ENCODE assay signal across 29 mouse cellular contexts in the genomic region with DNA sequence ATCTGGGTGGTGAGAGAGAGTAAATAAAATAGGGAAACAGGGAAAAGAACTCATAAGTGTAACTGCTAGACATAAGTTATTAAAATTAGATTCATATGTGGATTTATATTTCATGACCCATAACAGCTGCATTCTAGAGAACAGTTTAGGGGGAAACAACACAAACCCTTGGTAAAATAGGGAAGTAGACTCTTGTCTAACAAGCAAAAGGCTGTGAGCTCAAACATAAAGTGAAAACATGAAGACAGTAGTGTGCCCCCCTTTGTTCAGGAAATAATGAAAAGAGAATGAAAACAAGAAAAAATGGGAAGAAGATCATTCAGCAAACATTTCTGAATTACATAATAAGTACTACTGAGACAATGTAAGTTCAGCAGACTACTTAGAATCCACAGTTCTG. TPM values are rescaled to one million over a fixed set of nuclear protein-coding genes. Genes with fewer than 3 reads are reported as not detected.
A peak's percentile ranks its signal among the peaks of the same experiment; 100 is the strongest.
DNase-seq lines count a peak whose midpoint lies in the region; ATAC-seq and TF ChIP-seq lines count a peak whose summit lies in the region.
"Had no signal": no experiment of that assay in that cellular context is flagged by ENCODE, and none has a peak within 500 bp of the region (broad histone marks: within the 10 kb centered on the region; RNA-seq: fewer than 3 reads in every experiment).

No protein-coding gene starts in this region.

- peaks cover 4% of the 10 kb centered on the region for H3K4me1 ChIP-seq in G1E (ENCODE audit: insufficient read depth, low read depth, low read length)
- H3K4me1 ChIP-seq in limb, embryonic 10.5 days = no peaks in the 10 kb centered on the region
- H3K4me1 ChIP-seq: embryonic facial prominence, embryonic 13.5 days; embryonic facial prominence, embryonic 15.5 days; forebrain, embryonic 10.5 days; forebrain, embryonic 12.5 days had no signal

- DNase-seq in G1E (ENCODE audit: low spot score) = no peak
- DNase-seq in lung, postnatal 10 days = no peak
- no peak for DNase-seq in gastrocnemius, postnatal 25 days
- DNase-seq in limb, embryonic 10.5 days (ENCODE audit: low spot score) = no peak
- DNase-seq: adrenal gland, adult 8-10 months; adrenal gland, postnatal 14 days; adrenal gland, postnatal 36 days; B cell, adult 2 months; cerebellum, adult 11-12 months; cerebellum, adult 2 months; cerebellum, adult 9-10 months; cerebellum, postnatal 10 days; cerebellum, postnatal 25 days; embryo, embryonic 11 days had no signal

- no peak overlapping the region for H3K4me3 ChIP-seq in G1E (ENCODE audit: low read depth, low read length)
- no peak overlapping the region for H3K4me3 ChIP-seq in limb, embryonic 10.5 days
- H3K4me3 ChIP-seq: embryonic facial prominence, embryonic 13.5 days; embryonic facial prominence, embryonic 15.5 days; erythroblast, embryonic 14.5 days; forebrain, embryonic 10.5 days; forebrain, embryonic 12.5 days had no signal

- H3K36me3 ChIP-seq in G1E (replicated peaks) = no peaks in the 10 kb centered on the region
- no peaks in the 10 kb centered on the region for H3K36me3 ChIP-seq in limb, embryonic 10.5 days
- H3K36me3 ChIP-seq: embryonic facial prominence, embryonic 13.5 days; embryonic facial prominence, embryonic 15.5 days; forebrain, embryonic 10.5 days; forebrain, embryonic 12.5 days had no signal

- no peaks in the 10 kb centered on the region for H3K9me3 ChIP-seq in G1E (replicated peaks)
- H3K9me3 ChIP-seq in limb, embryonic 10.5 days (replicated peaks) = no peaks in the 10 kb centered on the region
- H3K9me3 ChIP-seq: embryonic facial prominence, embryonic 13.5 days; embryonic facial prominence, embryonic 15.5 days; forebrain, embryonic 10.5 days; forebrain, embryonic 12.5 days had no signal

- no peak overlapping the region for H3K27ac ChIP-seq in limb, embryonic 10.5 days
- H3K27ac ChIP-seq: embryonic facial prominence, embryonic 13.5 days; embryonic facial prominence, embryonic 15.5 days; forebrain, embryonic 10.5 days; forebrain, embryonic 12.5 days had no signal

- H3K27me3 ChIP-seq in G1E (ENCODE audit: insufficient read depth, low read length) = no peaks in the 10 kb centered on the region
- H3K27me3 ChIP-seq in limb, embryonic 10.5 days (ENCODE audit: low read depth, poor library complexity, severe bottlenecking) = no peaks in the 10 kb centered on the region
- H3K27me3 ChIP-seq: CH12.LX; embryonic facial prominence, embryonic 13.5 days; embryonic facial prominence, embryonic 15.5 days; forebrain, embryonic 12.5 days; Patski had no signal

- TF ChIP-seq CTCF in G1E (IDR thresholded peaks at IDR 0.05; ENCODE audit: low read depth, low read length) = no peak

- ATAC-seq in G1E (ENCODE audit: extremely low read depth, insufficient number of reproducible peaks, low FRiP score, poor library complexity, severe bottlenecking) = peak; percentile 15; the same call in 1 of the 2 replicates
- peak; percentile 60 for ATAC-seq in common myeloid progenitor, adult 5-6 weeks (replicated peaks; ENCODE audit: low read depth, poor library complexity, severe bottlenecking)
- peak; percentile 60 to 69; a peak in 3 of 4 replicates for ATAC-seq in hematopoietic stem cell, adult 5-6 weeks (replicated peaks in 1 of 2; ENCODE audit: insufficient read depth in 1 of 2, low FRiP score in 2 of 2, low TSS enrichment in 1 of 2, low read depth in 1 of 2, poor library complexity in 2 of 2, severe bottlenecking in 2 of 2)
- ATAC-seq: activated CD4-positive, CD25-positive, alpha-beta regulatory T cell, adult 4 months; CD4-positive, CD25-positive, alpha-beta regulatory T cell, adult 4 months; forebrain, embryonic 14.5 days; forebrain, embryonic 16.5 days; Patski had no signal

RNA-seq across cellular contexts. Expression of a gene that starts 8.4 kb away (rescaled TPM):
- total RNA-seq in G1E (2014; fragmentation: Nextera tagmentation) (9.0 and 11.9 TPM in 2 replicates), G1E (2017) (34.8 and 36.1 TPM in 2 replicates)
- 0.63 and 1.0 TPM in 2 replicates for polyA plus RNA-seq in G1E (2012)
- 3.9 and 6.8 TPM in 2 replicates for total RNA-seq in common myeloid progenitor, adult 5-6 weeks (2017)
- 8.8 and 16.6 TPM in 2 replicates for total RNA-seq in hematopoietic stem cell, adult 5-6 weeks (2017)
- not detected for total RNA-seq in gastrocnemius, postnatal 25 days (2021)
- 0.29 TPM in 2 replicates for polyA plus RNA-seq in limb, embryonic 10.5 days (2016; fragmentation: Nextera tagmentation; extraction: Ambion mirVana)
- total RNA-seq: adrenal gland, adult 18-20 months had no signal
- polyA plus RNA-seq: cerebellum, adult 2 months; embryonic facial prominence, embryonic 11.5 days; embryonic facial prominence, embryonic 13.5 days; embryonic facial prominence, embryonic 15.5 days; erythroblast, embryonic 14.5 days; forebrain, embryonic 16.5 days had no signal

RNA-seq across cellular contexts. Expression of a gene that starts 42.4 kb away (rescaled TPM):
- total RNA-seq in G1E (2014; fragmentation: Nextera tagmentation) = not detected in 2 replicates
- 0.11 and 0.70 TPM in 2 replicates for total RNA-seq in G1E (2017)
- not detected in 2 replicates for polyA plus RNA-seq in G1E (2012)
- not detected in 2 replicates for total RNA-seq in common myeloid progenitor, adult 5-6 weeks (2017)
- total RNA-seq in hematopoietic stem cell, adult 5-6 weeks (2017) = 0.05 and 5.6 TPM in 2 replicates
- under 1 TPM in 1 of 2 experiments, not detected in 1; 0.28 TPM for total RNA-seq in gastrocnemius, postnatal 25 days (2021)
- polyA plus RNA-seq in limb, embryonic 10.5 days (2016; fragmentation: Nextera tagmentation; extraction: Ambion mirVana) = 0.76 and 0.92 TPM in 2 replicates
- total RNA-seq: CH12.LX had no signal
- polyA plus RNA-seq: activated CD4-positive, CD25-positive, alpha-beta regulatory T cell, adult 4 months; CD4-positive, CD25-positive, alpha-beta regulatory T cell, adult 4 months; cerebellum, adult 2 months; embryonic facial prominence, embryonic 13.5 days had no signal
